Mouse (Mus musculus) small intestine, adult 2 months (tissue): ENCODE measurements around the gene Shld2.

ENCODE experiments used
- CTCF ChIP-seq: fragments of 200-500 bp; IDR thresholded peaks from 2 replicates; pipeline ENCODE4 v1.5.1; 2012; ENCODE audit warnings: low read depth, mild to moderate bottlenecking, control low read depth, inconsistent platforms, low read length, moderate library complexity, mixed read lengths; ENCODE audit not compliant: insufficient replicate concordance, insufficient read length; ENCODE audit errors: extremely low read depth
- POLR2A ChIP-seq: fragments of 200-500 bp; IDR thresholded peaks from 2 replicates; pipeline ENCODE4 v1.6.1; 2012; ENCODE audit warnings: low read depth, mild to moderate bottlenecking, control low read depth, inconsistent platforms, low read length, moderate library complexity

DNA sequence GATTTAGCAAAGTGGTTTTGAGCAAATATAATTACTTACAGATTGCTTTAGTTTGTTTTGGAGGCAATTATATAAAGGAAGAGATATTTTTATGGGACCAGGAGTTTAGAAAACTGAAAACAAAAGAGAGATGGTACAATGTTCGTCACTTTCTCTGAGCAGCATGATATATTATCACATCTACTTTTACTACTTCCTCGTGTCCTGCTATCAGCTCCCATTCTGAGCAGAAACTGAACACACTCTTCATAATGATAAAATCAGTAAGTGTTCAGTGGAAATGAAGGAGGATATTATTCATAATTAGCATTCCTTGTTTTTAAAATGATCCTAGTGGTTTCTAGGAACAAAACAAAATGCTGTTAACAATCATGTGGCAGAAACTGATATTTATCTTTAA is 21.9 kb downstream of the Shld2 start:
- TF ChIP-seq CTCF (no peak), POLR2A (no peak)
